Mouse (Mus musculus): ENCODE measurements around the gene Lgals2. TPM values are rescaled to one million over a fixed set of nuclear protein-coding genes. Genes with fewer than 3 reads are reported as not detected.

Lgals2 gene
- polyA plus RNA-seq, 1 experiment: 6.0 TPM

- TF ChIP-seq CTCF (IDR thresholded peaks at IDR 0.05; ENCODE audit: insufficient read depth, low read length): no peak
- TF ChIP-seq POLR2A (IDR thresholded peaks at IDR 0.05; ENCODE audit: borderline replicate concordance, extremely low read depth, low read depth, low read length): no peak
- Histone ChIP-seq H3K4me1 (ENCODE audit: control insufficient read depth, insufficient read depth, low read length) (peaks cover 33% of the 10 kb centered on the region), H3K4me3 (replicated peaks; ENCODE audit: extremely low read depth, low read depth, low read length) (peak overlapping the region; percentile 31)
- DNase-seq: no peak
- 31% methylated on average over 8 of the region's 8 CpGs for WGBS
Measured at GRCm38 (mm10) chr15:78846352-78846751, 9.0 kb downstream of the Lgals2 start.

- WGBS: 26% methylated on average over 8 of the region's 8 CpGs
- peak overlapping the region; percentile 31 for H3K4me3 ChIP-seq (replicated peaks; ENCODE audit: extremely low read depth, low read depth, low read length)
- DNase-seq: peak; percentile 56
- peaks cover 36% of the 10 kb centered on the region for H3K4me1 ChIP-seq (ENCODE audit: control insufficient read depth, insufficient read depth, low read length)
- TF ChIP-seq POLR2A (IDR thresholded peaks at IDR 0.05; ENCODE audit: borderline replicate concordance, extremely low read depth, low read depth, low read length) (no peak), CTCF (IDR thresholded peaks at IDR 0.05; ENCODE audit: insufficient read depth, low read length) (no peak)
Measured at GRCm38 (mm10) chr15:78845867-78846266, 9.5 kb downstream of the Lgals2 start.

- H3K4me1 ChIP-seq (ENCODE audit: control insufficient read depth, insufficient read depth, low read length): peaks cover 39% of the 10 kb centered on the region
- peak overlapping the region; percentile 64 for H3K4me3 ChIP-seq (replicated peaks; ENCODE audit: extremely low read depth, low read depth, low read length)
- WGBS: 16% methylated on average over 11 of the region's 11 CpGs
- no peak for DNase-seq
- TF ChIP-seq CTCF (IDR thresholded peaks at IDR 0.05; ENCODE audit: insufficient read depth, low read length) (no peak), POLR2A (IDR thresholded peaks at IDR 0.05; ENCODE audit: borderline replicate concordance, extremely low read depth, low read depth, low read length) (no peak)
Measured at GRCm38 (mm10) chr15:78845321-78845720, 10.0 kb downstream of the Lgals2 start.

- WGBS: 21% methylated on average over 9 of the region's 9 CpGs
- DNase-seq: no peak
- Histone ChIP-seq H3K4me3 (replicated peaks; ENCODE audit: extremely low read depth, low read depth, low read length) (peak overlapping the region; percentile 94), H3K4me1 (ENCODE audit: control insufficient read depth, insufficient read depth, low read length) (peaks cover 38% of the 10 kb centered on the region)
- TF ChIP-seq CTCF (IDR thresholded peaks at IDR 0.05; ENCODE audit: insufficient read depth, low read length) (no peak), POLR2A (IDR thresholded peaks at IDR 0.05; ENCODE audit: borderline replicate concordance, extremely low read depth, low read depth, low read length) (peak; percentile 68; the same call in 1 of the 2 replicates)
Measured at GRCm38 (mm10) chr15:78844791-78845190, 10.5 kb downstream of the Lgals2 start.

- TF ChIP-seq POLR2A (IDR thresholded peaks at IDR 0.05; ENCODE audit: borderline replicate concordance, extremely low read depth, low read depth, low read length): 0 out of 2 replicates have a peak, but pooled peaks have one; percentile 21
- no peak for TF ChIP-seq CTCF (IDR thresholded peaks at IDR 0.05; ENCODE audit: insufficient read depth, low read length)
- DNase-seq: peak; percentile 55
- Histone ChIP-seq H3K4me1 (ENCODE audit: control insufficient read depth, insufficient read depth, low read length) (peaks cover 36% of the 10 kb centered on the region), H3K4me3 (replicated peaks; ENCODE audit: extremely low read depth, low read depth, low read length) (peak overlapping the region; percentile 94)
- 13% methylated on average over 21 of the region's 21 CpGs for WGBS
Measured at GRCm38 (mm10) chr15:78843581-78844469, 11.5 kb downstream of the Lgals2 start.

GRCm38 (mm10) chr15:78842371-78843163 lies 12.8 kb downstream of the Lgals2 start, which contains the start of gene Cdc42ep1:
Gene Cdc42ep1 (plus strand): TSS chr15:78842624.
- 1% methylated on average over 85 of the region's 86 CpGs for WGBS
- peaks cover 32% of the 10 kb centered on the region for H3K4me1 ChIP-seq (ENCODE audit: control insufficient read depth, insufficient read depth, low read length)
- H3K4me3 ChIP-seq (replicated peaks; ENCODE audit: extremely low read depth, low read depth, low read length): peak within 1 kb of the TSS; percentile 94
- DNase-seq: peak; percentile 76
- TF ChIP-seq CTCF (IDR thresholded peaks at IDR 0.05; ENCODE audit: insufficient read depth, low read length): no peak
- TF ChIP-seq POLR2A (IDR thresholded peaks at IDR 0.05; ENCODE audit: borderline replicate concordance, extremely low read depth, low read depth, low read length): peak; percentile 66

- WGBS: 65% methylated on average over 6 of the region's 6 CpGs
- TF ChIP-seq CTCF (IDR thresholded peaks at IDR 0.05; ENCODE audit: insufficient read depth, low read length): no peak
- no peak for TF ChIP-seq POLR2A (IDR thresholded peaks at IDR 0.05; ENCODE audit: borderline replicate concordance, extremely low read depth, low read depth, low read length)
- H3K4me1 ChIP-seq (ENCODE audit: control insufficient read depth, insufficient read depth, low read length): peaks cover 32% of the 10 kb centered on the region
- no peak overlapping the region for H3K4me3 ChIP-seq (replicated peaks; ENCODE audit: extremely low read depth, low read depth, low read length)
- no peak for DNase-seq
Measured at GRCm38 (mm10) chr15:78841161-78841790, 14.1 kb downstream of the Lgals2 start.

GRCm38 (mm10) chr15:78840751-78841150 lies 14.6 kb downstream of the Lgals2 start:
- peaks cover 29% of the 10 kb centered on the region for H3K4me1 ChIP-seq (ENCODE audit: control insufficient read depth, insufficient read depth, low read length)
- no peak for TF ChIP-seq CTCF (IDR thresholded peaks at IDR 0.05; ENCODE audit: insufficient read depth, low read length)
- no peak for TF ChIP-seq POLR2A (IDR thresholded peaks at IDR 0.05; ENCODE audit: borderline replicate concordance, extremely low read depth, low read depth, low read length)
- no peak overlapping the region for H3K4me3 ChIP-seq (replicated peaks; ENCODE audit: extremely low read depth, low read depth, low read length)
- 53% methylated on average over 11 of the region's 11 CpGs for WGBS
- DNase-seq: no peak

GRCm38 (mm10) chr15:78840241-78840640 lies 15.1 kb downstream of the Lgals2 start:
- peaks cover 28% of the 10 kb centered on the region for H3K4me1 ChIP-seq (ENCODE audit: control insufficient read depth, insufficient read depth, low read length)
- WGBS: 37% methylated on average over 3 of the region's 3 CpGs
- TF ChIP-seq POLR2A (IDR thresholded peaks at IDR 0.05; ENCODE audit: borderline replicate concordance, extremely low read depth, low read depth, low read length) (no peak), CTCF (IDR thresholded peaks at IDR 0.05; ENCODE audit: insufficient read depth, low read length) (no peak)
- H3K4me3 ChIP-seq (replicated peaks; ENCODE audit: extremely low read depth, low read depth, low read length): no peak overlapping the region
- DNase-seq: no peak

Data from lung, adult 2 months (tissue).